Mouse (Mus musculus): Measurements from ENCODE around the gene Cyren.

Cyren gene

GRCm38 (mm10) chr6:34865711-34866593 is 11.9 kb downstream of the Cyren start:
- DNase-seq = peak; percentile 53

DNA sequence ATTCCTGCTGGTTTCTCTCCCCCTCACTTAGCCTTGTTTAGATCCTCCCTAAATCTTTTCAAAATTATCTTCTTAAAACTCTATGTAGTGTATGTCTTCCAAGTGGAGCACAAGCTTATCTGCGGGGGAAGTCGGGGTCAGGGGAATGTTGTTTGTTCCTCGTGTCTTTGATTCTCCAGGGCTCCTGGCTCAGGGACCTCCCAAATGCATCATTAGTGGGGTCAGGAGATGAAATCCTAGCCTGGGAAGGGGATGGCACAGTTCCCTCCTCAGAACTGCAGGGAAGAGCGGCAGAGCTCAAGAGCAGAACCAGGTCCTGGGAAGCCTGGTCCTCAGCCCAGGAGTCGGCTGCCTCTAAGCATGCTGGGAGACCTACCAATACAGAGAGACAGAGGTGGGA is 12.6 kb downstream of the Cyren start:
- no peak for DNase-seq

DNA sequence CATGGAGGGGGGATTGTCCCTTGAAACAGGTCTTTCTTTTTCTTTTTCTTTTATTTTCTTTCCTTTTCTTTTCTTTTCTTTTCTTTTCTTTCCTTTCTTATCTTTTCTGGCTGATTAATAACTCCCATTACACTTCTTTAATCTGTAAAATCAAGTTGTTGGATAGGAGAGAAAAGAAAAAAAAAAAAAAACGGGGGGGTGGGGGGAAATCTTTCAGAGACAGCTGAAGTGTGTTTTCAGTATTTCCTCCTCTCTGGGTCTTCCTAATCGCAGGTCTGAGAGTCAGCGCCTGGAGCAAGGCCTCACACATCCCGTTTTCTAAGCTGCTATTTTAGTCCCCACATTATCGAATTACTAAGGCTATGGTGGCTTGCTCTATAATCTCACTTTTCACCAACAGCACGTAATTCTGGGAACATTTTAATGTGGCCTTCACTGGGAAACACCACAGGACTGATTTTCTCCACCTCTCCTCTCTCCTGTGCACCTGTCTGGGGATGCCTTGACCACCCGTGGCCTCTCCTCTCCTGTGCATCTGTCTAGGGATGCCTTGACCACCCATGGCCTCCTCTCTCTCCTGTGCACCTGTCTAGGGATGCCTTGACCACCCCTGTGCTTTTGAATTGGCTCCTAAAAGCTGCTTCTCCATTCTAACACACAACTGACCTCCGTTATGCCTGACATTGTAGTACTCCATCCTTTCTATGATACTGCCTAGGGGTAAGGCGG is 13.9 kb downstream of the Cyren start:
- no peak for DNase-seq

DNA sequence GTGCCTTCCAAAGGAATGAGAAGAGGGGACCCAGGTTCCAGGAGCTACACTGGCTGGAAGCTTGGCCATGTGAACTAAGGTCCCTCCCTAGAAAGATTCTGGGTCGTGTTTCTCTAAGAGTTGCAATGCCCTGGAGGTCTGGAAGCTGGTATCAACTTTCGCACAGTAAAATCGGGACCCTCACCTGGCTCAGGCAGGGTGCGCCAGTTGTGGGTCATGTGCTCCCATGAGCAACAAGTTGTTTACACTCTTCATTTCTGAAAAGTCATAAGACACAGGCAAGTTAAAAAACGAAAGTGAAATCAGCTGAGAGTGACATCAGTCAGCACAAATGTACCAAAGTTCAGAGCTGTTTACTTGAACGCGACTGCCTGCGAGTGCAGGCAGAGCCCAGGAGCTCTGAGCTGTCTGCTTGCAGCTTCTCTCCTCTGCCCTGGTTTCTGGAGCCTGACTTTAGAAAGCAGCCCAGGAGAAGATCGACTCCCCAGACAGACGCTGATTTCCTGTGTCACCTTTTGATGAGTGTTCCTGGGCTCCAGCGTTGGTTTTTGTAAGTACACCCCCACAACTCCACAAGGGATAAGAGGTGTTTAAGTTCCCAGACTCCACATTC is 15.0 kb downstream of the Cyren start, which contains the start of gene Tmem140:
Gene Tmem140, plus strand, starts transcription at position 356 of the 613 bp plus-strand sequence.
- peak; percentile 59 for DNase-seq

- no peak for DNase-seq
Measured at GRCm38 (mm10) chr6:34862381-34862780, 15.5 kb downstream of the Cyren start.

GRCm38 (mm10) chr6:34861546-34862053 is 16.3 kb downstream of the Cyren start:
- DNase-seq = no peak

DNA sequence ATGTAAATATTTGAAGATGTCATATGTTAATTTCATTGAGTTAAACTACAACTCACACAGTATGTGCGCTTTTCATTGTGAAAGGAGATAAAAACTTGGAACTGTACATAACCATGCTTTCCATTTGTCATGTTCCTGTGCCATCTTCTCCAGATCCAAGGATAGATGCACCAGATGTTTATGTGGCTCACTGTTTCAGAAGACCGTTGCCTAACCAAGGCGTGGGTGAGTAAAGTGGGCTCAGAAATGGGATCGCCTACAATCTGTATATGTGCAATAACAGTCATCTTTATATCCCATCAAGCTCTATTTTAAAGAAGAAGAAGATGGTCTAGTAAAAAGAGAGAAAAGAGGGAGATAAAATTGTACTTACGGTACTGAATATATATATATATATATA is 45.5 kb downstream of the Cyren start:
- DNase-seq = no peak

DNA sequence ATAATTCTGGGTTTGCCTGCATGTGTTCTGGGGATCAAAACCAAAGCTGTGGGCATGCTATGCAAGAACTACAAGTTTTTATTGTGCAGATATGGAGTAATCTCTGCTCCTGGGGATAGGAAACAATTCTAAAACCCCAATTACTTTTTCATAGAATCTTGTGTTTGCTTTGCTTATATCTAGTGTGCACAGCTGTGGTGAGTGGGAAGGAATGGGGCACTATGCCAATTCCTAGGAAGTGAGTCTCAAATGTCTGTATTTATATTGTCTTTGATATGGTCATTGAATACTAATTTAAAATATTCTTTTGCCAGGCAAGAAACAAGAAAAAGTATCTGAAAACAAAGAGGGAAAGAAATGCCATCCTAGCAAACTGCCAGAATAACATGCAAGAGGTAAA is 53.5 kb downstream of the Cyren start:
- DNase-seq = no peak
